Mouse (Mus musculus) liver, embryonic 12.5 days (tissue): ENCODE data around the gene Zfr2. TPM values are rescaled to one million over a fixed set of nuclear protein-coding genes. Genes with fewer than 3 reads are reported as not detected.

Experiments used
- ATAC-seq: fragments of 200-750 bp; cut with Nextera tagmentation; 2 replicates; pipeline ENCODE4 v1.8.0; 2017; ENCODE audit warnings: moderate number of reproducible peaks, mild to moderate bottlenecking, moderate library complexity
- H3K27ac ChIP-seq: fragments of 300-500 bp; sonication (generic); 2 replicates; pipeline ENCODE4 v1.5.1; 2016; ENCODE audit warnings: mild to moderate bottlenecking
- H3K27me3 ChIP-seq: fragments of 300-500 bp; sonication (generic); replicated peaks from 2 replicates; pipeline ENCODE4 v1.6.1; 2016; ENCODE audit warnings: mild to moderate bottlenecking, moderate library complexity
- H3K36me3 ChIP-seq: fragments of 300-500 bp; sonication (generic); 2 replicates; pipeline ENCODE4 v1.6.1; 2016; ENCODE audit warnings: mild to moderate bottlenecking, moderate library complexity
- H3K4me1 ChIP-seq: fragments of 300-500 bp; sonication (generic); 2 replicates; pipeline ENCODE4 v1.6.1; 2016
- H3K4me2 ChIP-seq: fragments of 300-500 bp; sonication (generic); 2 replicates; pipeline ENCODE4 v1.6.1; 2016; ENCODE audit warnings: mild to moderate bottlenecking, moderate library complexity
- H3K4me3 ChIP-seq: fragments of 300-500 bp; sonication (generic); 2 replicates; pipeline ENCODE4 v1.5.1; 2016; ENCODE audit warnings: mild to moderate bottlenecking, moderate library complexity
- H3K9ac ChIP-seq: fragments of 300-500 bp; sonication (generic); 2 replicates; pipeline ENCODE4 v1.6.1; 2016; ENCODE audit warnings: mild to moderate bottlenecking, moderate library complexity
- H3K9me3 ChIP-seq: fragments of 300-500 bp; sonication (generic); replicated peaks from 2 replicates; pipeline ENCODE4 v1.6.1; 2016; ENCODE audit warnings: mild to moderate bottlenecking, moderate library complexity
- WGBS: fragments of 180-500 bp; shearing (Covaris S2); methylation state at CpG from one replicate; pipeline ENCODE4 v1.1.7; 2016; ENCODE audit not compliant: insufficient replicate concordance; 5-methylcytosine and 5-hydroxymethylcytosine counted together
- polyA plus RNA-seq: library from polyadenylated mRNA; unstranded; fragments of >200 nt; fragmentation: Nextera tagmentation; extraction: Ambion mirVana; gene quantifications from 2 replicates; pipeline ENCODE4 v1.2.1, GENCODE M21; 2016

Zfr2 gene
- polyA plus RNA-seq, 1 experiment from 2014 or later = 1.1 TPM

DNA sequence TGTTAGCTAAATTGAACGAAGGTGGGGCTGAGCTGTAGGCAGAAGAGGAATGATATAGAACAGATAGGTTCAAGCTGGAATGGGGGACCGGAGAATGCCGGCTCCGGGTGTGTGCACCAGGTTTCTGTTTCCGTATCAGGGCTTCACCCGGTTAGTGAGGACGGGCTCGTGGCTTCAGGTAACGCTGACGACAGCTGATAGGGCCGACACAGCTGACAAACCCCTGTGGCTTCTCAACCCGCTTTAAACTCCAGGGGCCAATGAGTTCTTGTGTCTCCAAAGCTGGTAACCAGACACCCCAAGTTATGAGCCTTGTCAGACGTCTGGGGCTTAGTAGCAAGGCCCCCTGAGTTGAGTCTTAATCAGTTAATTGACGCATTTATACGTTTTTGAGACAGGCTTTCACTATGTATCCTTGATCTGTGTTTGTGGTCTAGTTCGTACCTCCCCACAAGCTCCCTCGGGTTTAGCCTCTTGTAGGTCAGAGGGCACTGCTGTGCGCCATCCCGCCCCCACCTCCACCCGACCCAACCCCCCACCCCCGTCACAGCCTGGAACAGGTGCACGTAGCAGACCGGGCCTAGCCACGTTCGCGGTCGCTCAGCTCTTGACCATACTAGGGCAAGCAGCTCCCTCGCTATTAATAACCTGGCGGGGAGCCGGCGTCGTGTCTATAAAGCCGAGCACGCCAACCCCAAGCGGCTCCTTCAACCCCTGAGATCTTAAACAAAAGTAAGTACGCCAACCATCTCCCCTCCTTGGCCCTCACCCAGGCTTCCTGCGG, 38.8 kb upstream of the Zfr2 start:
- H3K4me2 ChIP-seq = peak overlapping the region; percentile 50
- peaks cover 54% of the 10 kb centered on the region for H3K4me1 ChIP-seq
- H3K9me3 ChIP-seq = no peaks in the 10 kb centered on the region
- H3K27ac ChIP-seq = no peak overlapping the region
- peak overlapping the region; percentile 28 for H3K4me3 ChIP-seq
- H3K36me3 ChIP-seq = peaks cover 19% of the 10 kb centered on the region
- 13% methylated on average over 37 of the region's 37 CpGs for WGBS
- peaks cover 63% of the 10 kb centered on the region for H3K27me3 ChIP-seq
- ATAC-seq = no peak
- peak overlapping the region; percentile 50 for H3K9ac ChIP-seq

DNA sequence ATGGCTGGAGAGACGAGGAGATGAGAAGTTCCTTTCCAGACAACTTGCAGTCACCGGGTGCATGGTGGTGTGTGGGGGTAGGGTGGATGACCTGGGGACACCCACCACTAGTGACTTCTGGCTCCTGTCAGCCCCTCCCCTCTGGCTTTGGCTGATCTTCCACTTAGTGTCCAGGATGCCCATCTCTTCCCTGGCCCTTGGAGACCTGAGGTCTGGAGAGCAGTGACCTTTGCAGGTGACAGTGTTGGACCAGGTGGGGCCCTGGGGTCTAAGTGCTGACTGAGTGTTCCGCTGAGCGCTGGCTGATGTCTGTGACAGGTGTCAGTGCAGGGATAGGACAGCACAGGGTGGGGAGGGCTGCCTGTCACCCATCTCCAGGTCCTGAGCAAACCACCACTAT, 37.7 kb upstream of the Zfr2 start:
- Histone ChIP-seq H3K36me3 (peaks cover 11% of the 10 kb centered on the region), H3K4me3 (no peak overlapping the region), H3K27ac (no peak overlapping the region), H3K9ac (no peak overlapping the region), H3K4me1 (peaks cover 48% of the 10 kb centered on the region), H3K9me3 (no peaks in the 10 kb centered on the region), H3K27me3 (peaks cover 74% of the 10 kb centered on the region), H3K4me2 (no peak overlapping the region)
- 50% methylated on average over 4 of the region's 4 CpGs for WGBS
- no peak for ATAC-seq

GRCm38 (mm10) chr10:81196470-81197065, 36.4 kb upstream of the Zfr2 start:
- H3K27ac ChIP-seq = no peak overlapping the region
- H3K4me2 ChIP-seq = no peak overlapping the region
- no peaks in the 10 kb centered on the region for H3K9me3 ChIP-seq
- ATAC-seq = no peak
- no peak overlapping the region for H3K9ac ChIP-seq
- H3K4me3 ChIP-seq = no peak overlapping the region
- H3K36me3 ChIP-seq = no peaks in the 10 kb centered on the region
- H3K27me3 ChIP-seq = peaks cover 79% of the 10 kb centered on the region
- H3K4me1 ChIP-seq = peaks cover 36% of the 10 kb centered on the region
- 58% methylated on average over 11 of the region's 11 CpGs for WGBS

DNA sequence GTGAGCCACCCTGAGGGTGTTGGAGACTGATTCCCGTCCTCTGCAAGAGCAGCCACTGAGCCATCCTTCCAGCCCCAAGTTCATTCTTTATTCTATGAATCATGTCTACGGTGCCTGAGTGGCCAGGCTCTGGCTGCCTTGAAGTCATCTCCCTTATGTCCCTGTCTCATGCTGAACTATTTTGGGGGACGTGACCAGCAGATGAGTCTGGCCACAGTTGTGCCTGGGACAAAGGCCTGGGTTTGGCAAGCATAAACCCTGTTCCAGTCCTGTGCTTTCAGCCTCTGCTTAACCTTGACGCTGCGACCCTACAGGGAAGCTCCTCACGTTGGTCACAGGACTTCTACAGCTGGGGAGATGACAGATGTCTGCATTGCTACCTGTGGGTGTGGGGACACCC, 35.6 kb upstream of the Zfr2 start:
- H3K4me1 ChIP-seq = peaks cover 36% of the 10 kb centered on the region

DNA sequence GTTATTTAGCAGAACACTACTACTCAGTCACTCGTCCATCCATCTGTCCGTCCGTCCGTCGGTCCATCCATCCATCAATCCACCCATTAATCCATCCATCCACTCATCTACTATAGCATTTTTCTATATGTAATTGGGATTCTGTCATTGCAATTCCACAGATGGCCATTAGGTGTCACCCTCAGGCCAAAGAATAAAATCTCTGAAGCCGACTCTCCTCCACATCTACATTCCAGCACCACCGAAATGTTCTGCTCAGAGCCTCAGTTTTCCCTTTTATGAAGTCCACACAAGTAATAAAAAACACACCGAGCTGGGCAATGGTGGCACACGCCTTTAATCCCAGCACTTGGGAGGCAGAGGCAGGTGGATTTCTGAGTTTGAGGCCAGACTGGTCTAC, 34.7 kb upstream of the Zfr2 start:
- Histone ChIP-seq H3K4me1 (peaks cover 36% of the 10 kb centered on the region), H3K27me3 (peaks cover 70% of the 10 kb centered on the region)

More for the DNA sequence above, 35.6 kb upstream of the Zfr2 start:
- Histone ChIP-seq H3K4me3 (no peak overlapping the region), H3K27ac (no peak overlapping the region), H3K36me3 (no peaks in the 10 kb centered on the region), H3K27me3 (peaks cover 79% of the 10 kb centered on the region), H3K9ac (no peak overlapping the region), H3K9me3 (no peaks in the 10 kb centered on the region), H3K4me2 (no peak overlapping the region)
- WGBS = 38% methylated on average over 6 of the region's 6 CpGs
- ATAC-seq = no peak

GRCm38 (mm10) chr10:81198990-81199389, 34.0 kb upstream of the Zfr2 start:
- Histone ChIP-seq H3K27me3 (peaks cover 62% of the 10 kb centered on the region), H3K27ac (no peak overlapping the region), H3K4me2 (no peak overlapping the region), H3K9me3 (no peaks in the 10 kb centered on the region), H3K9ac (no peak overlapping the region), H3K4me3 (no peak overlapping the region), H3K4me1 (peaks cover 36% of the 10 kb centered on the region), H3K36me3 (no peaks in the 10 kb centered on the region)
- WGBS = 70% methylated on average over 6 of the region's 6 CpGs
- ATAC-seq = no peak

More for the DNA sequence above, 34.7 kb upstream of the Zfr2 start:
- ATAC-seq = no peak
- Histone ChIP-seq H3K9me3 (no peaks in the 10 kb centered on the region), H3K36me3 (no peaks in the 10 kb centered on the region), H3K9ac (no peak overlapping the region), H3K4me2 (no peak overlapping the region), H3K4me3 (no peak overlapping the region), H3K27ac (no peak overlapping the region)
- 2% methylated on average over 9 of the region's 9 CpGs for WGBS

DNA sequence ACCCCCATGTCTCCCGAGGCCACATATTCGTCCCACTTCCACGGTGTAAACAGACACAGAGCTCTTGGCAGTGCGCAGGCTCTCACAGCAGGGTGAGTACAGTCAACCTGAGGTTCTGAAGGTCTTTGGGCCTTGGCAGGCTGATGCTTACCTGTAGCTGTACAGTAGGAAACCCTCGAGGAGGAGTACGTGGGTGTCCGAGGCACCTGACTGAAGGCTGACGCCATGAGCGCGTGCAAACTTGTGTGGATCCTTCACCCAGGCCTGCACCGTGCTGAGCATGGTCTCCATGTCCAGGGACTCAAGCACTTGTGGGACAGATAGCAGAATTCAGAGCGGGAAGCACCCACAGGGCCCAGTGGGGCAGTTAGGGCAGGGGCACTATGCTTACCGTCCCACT, 32.8 kb upstream of the Zfr2 start:
- Histone ChIP-seq H3K36me3 (no peaks in the 10 kb centered on the region), H3K27me3 (peaks cover 57% of the 10 kb centered on the region), H3K27ac (no peak overlapping the region), H3K4me3 (no peak overlapping the region), H3K4me1 (peaks cover 33% of the 10 kb centered on the region), H3K4me2 (no peak overlapping the region), H3K9me3 (no peaks in the 10 kb centered on the region), H3K9ac (no peak overlapping the region)
- ATAC-seq = no peak
- WGBS = 71% methylated on average over 13 of the region's 13 CpGs

GRCm38 (mm10) chr10:81200605-81201287, 32.2 kb upstream of the Zfr2 start:
- no peaks in the 10 kb centered on the region for H3K9me3 ChIP-seq
- peaks cover 57% of the 10 kb centered on the region for H3K27me3 ChIP-seq
- H3K4me3 ChIP-seq = no peak overlapping the region
- H3K36me3 ChIP-seq = no peaks in the 10 kb centered on the region
- no peak for ATAC-seq
- H3K4me2 ChIP-seq = no peak overlapping the region
- H3K27ac ChIP-seq = no peak overlapping the region
- no peak overlapping the region for H3K9ac ChIP-seq
- 67% methylated on average over 20 of the region's 20 CpGs for WGBS
- peaks cover 29% of the 10 kb centered on the region for H3K4me1 ChIP-seq

GRCm38 (mm10) chr10:81201807-81202758, 30.9 kb upstream of the Zfr2 start, which contains the start of gene Nmrk2:
Gene Nmrk2 (minus strand): TSS chr10:81202051.
- no peaks in the 10 kb centered on the region for H3K9me3 ChIP-seq
- 66% methylated on average over 13 of the region's 13 CpGs for WGBS
- H3K9ac ChIP-seq = no peak within 1 kb of the TSS; the same call in 1 of the 2 replicates
- H3K4me3 ChIP-seq = no peak within 1 kb of the TSS
- no peak for ATAC-seq
- H3K27ac ChIP-seq = peak within 1 kb of the TSS; percentile 38; the same call in 1 of the 2 replicates
- peaks cover 29% of the 10 kb centered on the region for H3K4me1 ChIP-seq
- H3K27me3 ChIP-seq = peaks cover 52% of the 10 kb centered on the region
- H3K4me2 ChIP-seq = no peak within 1 kb of the TSS
- no peaks in the 10 kb centered on the region for H3K36me3 ChIP-seq

- H3K27me3 ChIP-seq = peaks cover 53% of the 10 kb centered on the region
- H3K4me3 ChIP-seq = no peak overlapping the region
- H3K36me3 ChIP-seq = no peaks in the 10 kb centered on the region
- H3K4me1 ChIP-seq = peaks cover 29% of the 10 kb centered on the region
- no peak overlapping the region for H3K9ac ChIP-seq
- peak overlapping the region; percentile 52 for H3K27ac ChIP-seq
- no peak overlapping the region for H3K4me2 ChIP-seq
- ATAC-seq = peak; percentile 85
- WGBS = 31% methylated on average over 8 of the region's 8 CpGs
- no peaks in the 10 kb centered on the region for H3K9me3 ChIP-seq
These were observed 29.8 kb upstream of the Zfr2 start for GRCm38 (mm10) chr10:81202978-81203720.

DNA sequence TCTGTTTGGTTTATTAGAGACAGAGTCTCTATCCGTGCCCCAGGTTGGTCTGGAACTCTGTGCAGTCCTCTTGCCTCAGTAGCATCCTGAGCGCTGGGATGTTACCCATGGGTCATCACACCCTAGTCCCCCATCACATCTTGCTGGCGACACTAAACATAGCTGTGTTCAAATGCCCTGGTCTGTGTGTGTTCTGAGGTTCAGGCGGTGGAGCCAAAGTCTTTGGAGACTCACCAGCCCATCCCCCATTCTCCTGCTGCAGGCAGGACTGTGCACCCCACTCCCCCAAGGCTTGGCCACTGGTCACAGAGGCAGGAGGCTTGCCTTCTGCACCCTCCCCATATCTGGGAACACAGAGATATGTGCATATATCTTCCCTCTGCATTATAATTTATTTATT, 28.8 kb upstream of the Zfr2 start:
- H3K9ac ChIP-seq = no peak overlapping the region
- no peak for ATAC-seq
- H3K36me3 ChIP-seq = no peaks in the 10 kb centered on the region
- WGBS = 53% methylated on average over 4 of the region's 4 CpGs
- peaks cover 50% of the 10 kb centered on the region for H3K27me3 ChIP-seq
- no peak overlapping the region for H3K4me3 ChIP-seq
- H3K9me3 ChIP-seq = no peaks in the 10 kb centered on the region
- H3K4me2 ChIP-seq = no peak overlapping the region
- H3K4me1 ChIP-seq = peaks cover 29% of the 10 kb centered on the region
- no peak overlapping the region for H3K27ac ChIP-seq
